24 mouse cellular contexts compared by ENCODE assay signal in genomic region chr8:120823887-120824286, GRCm38 (mm10).
DNase-seq lines count a peak whose midpoint lies in the region; ATAC-seq and TF ChIP-seq lines count a peak whose summit lies in the region.
"Had no signal": no experiment of that assay in that cellular context is flagged by ENCODE, and none has a peak within 500 bp of the region (broad histone marks: within the 10 kb centered on the region; RNA-seq: fewer than 3 reads in every experiment).

No protein-coding gene starts in this region.

- no peaks in the 10 kb centered on the region for H3K9me3 ChIP-seq in kidney, postnatal 0 days (replicated peaks; ENCODE audit: low read length)
- H3K9me3 ChIP-seq in midbrain, postnatal 0 days (ENCODE audit: low read length): no peaks in the 10 kb centered on the region
- no peaks in the 10 kb centered on the region; the same call in 1 of the 2 replicates for H3K9me3 ChIP-seq in midbrain, embryonic 10.5 days (replicated peaks)
- H3K9me3 ChIP-seq in stomach, postnatal 0 days (ENCODE audit: control insufficient read depth, low read length): no peaks in the 10 kb centered on the region
- H3K9me3 ChIP-seq: limb, embryonic 15.5 days; stomach, embryonic 15.5 days had no signal

- H3K9ac ChIP-seq in kidney, postnatal 0 days (ENCODE audit: low read depth, low read length): no peak overlapping the region
- no peak overlapping the region for H3K9ac ChIP-seq in midbrain, postnatal 0 days (replicated peaks; ENCODE audit: low read length, poor library complexity, severe bottlenecking)
- H3K9ac ChIP-seq in stomach, postnatal 0 days (ENCODE audit: low read length): no peak overlapping the region
- H3K9ac ChIP-seq: heart, embryonic 15.5 days; hindbrain, embryonic 14.5 days; limb, embryonic 15.5 days; stomach, embryonic 15.5 days had no signal

- peaks cover 3% of the 10 kb centered on the region; the same call in 1 of the 2 replicates for H3K27me3 ChIP-seq in kidney, postnatal 0 days (ENCODE audit: insufficient read depth, low read length)
- no peaks in the 10 kb centered on the region; the same call in 1 of the 2 replicates for H3K27me3 ChIP-seq in midbrain, postnatal 0 days (ENCODE audit: insufficient read depth, low read length)
- H3K27me3 ChIP-seq in midbrain, embryonic 10.5 days (ENCODE audit: low read depth, poor library complexity, severe bottlenecking): peaks cover 37% of the 10 kb centered on the region
- H3K27me3 ChIP-seq in stomach, postnatal 0 days (ENCODE audit: control insufficient read depth, insufficient read depth, low read length): no peaks in the 10 kb centered on the region
- H3K27me3 ChIP-seq: stomach, embryonic 15.5 days had no signal

- no peak for DNase-seq in kidney, postnatal 0 days (ENCODE audit: low spot score)
- DNase-seq in kidney, postnatal 14 days: no peak
- DNase-seq in midbrain, postnatal 0 days (ENCODE audit: low spot score): no peak
- no peak for DNase-seq in midbrain, embryonic 10.5 days (ENCODE audit: low spot score)
- DNase-seq in ES-CJ7 (ENCODE audit: low read depth, low spot score): peak; percentile 68
- DNase-seq in stomach, postnatal 0 days (ENCODE audit: low spot score): no peak
- no peak for DNase-seq in layer of hippocampus, postnatal 25 days (ENCODE audit: extremely low spot score in 1 of 2, low spot score in 1 of 2)
- DNase-seq: adrenal gland, postnatal 36 days; cerebellum, adult 11 months; cerebellum, postnatal 10 days; gastrocnemius, postnatal 36 days; heart, postnatal 36 days; kidney, adult 8-10 months; kidney, postnatal 25 days; left cerebral cortex, postnatal 4 days; lung, adult 18-20 months; lung, postnatal 4 days had no signal

- H3K27ac ChIP-seq in kidney, postnatal 0 days: no peak overlapping the region
- no peak overlapping the region for H3K27ac ChIP-seq in midbrain, postnatal 0 days (ENCODE audit: low read depth, low read length)
- no peak overlapping the region for H3K27ac ChIP-seq in midbrain, embryonic 10.5 days (replicated peaks)
- no peak overlapping the region for H3K27ac ChIP-seq in stomach, postnatal 0 days (replicated peaks)
- H3K27ac ChIP-seq: forebrain, embryonic 10.5 days; heart, embryonic 15.5 days; hindbrain, embryonic 14.5 days; limb, embryonic 15.5 days; stomach, embryonic 15.5 days had no signal

- TF ChIP-seq CTCF in kidney, postnatal 0 days (IDR thresholded peaks at IDR 0.05; ENCODE audit: low read depth): peak; percentile 22; the same call in 1 of the 2 replicates
- TF ChIP-seq CTCF in midbrain, postnatal 0 days (IDR thresholded peaks at IDR 0.05): peak; percentile 26
- peak; percentile 41 for TF ChIP-seq CTCF in stomach, postnatal 0 days (IDR thresholded peaks at IDR 0.05; ENCODE audit: low read depth)

- H3K4me1 ChIP-seq in kidney, postnatal 0 days (replicated peaks; ENCODE audit: insufficient read depth, low read length): no peaks in the 10 kb centered on the region
- H3K4me1 ChIP-seq in midbrain, postnatal 0 days (ENCODE audit: insufficient read depth, low read length): no peaks in the 10 kb centered on the region
- H3K4me1 ChIP-seq in midbrain, embryonic 10.5 days: peaks cover 32% of the 10 kb centered on the region
- no peaks in the 10 kb centered on the region for H3K4me1 ChIP-seq in stomach, postnatal 0 days (replicated peaks; ENCODE audit: control insufficient read depth, insufficient read depth)
- H3K4me1 ChIP-seq: limb, embryonic 15.5 days had no signal

- H3K4me3 ChIP-seq in kidney, postnatal 0 days (replicated peaks; ENCODE audit: low read depth, low read length): no peak overlapping the region
- no peak overlapping the region for H3K4me3 ChIP-seq in midbrain, postnatal 0 days (ENCODE audit: low read depth, low read length)
- H3K4me3 ChIP-seq in midbrain, embryonic 10.5 days: no peak overlapping the region
- no peak overlapping the region for H3K4me3 ChIP-seq in stomach, postnatal 0 days (ENCODE audit: low read depth, low read length)
- H3K4me3 ChIP-seq: forebrain, embryonic 10.5 days; heart, embryonic 15.5 days; limb, embryonic 15.5 days; stomach, embryonic 15.5 days had no signal

- 65% methylated on average over 8 of the region's 8 CpGs for WGBS in kidney, postnatal 0 days
- WGBS in midbrain, postnatal 0 days: 67% methylated on average over 8 of the region's 8 CpGs
- 64% methylated on average over 8 of the region's 8 CpGs for WGBS in midbrain, embryonic 10.5 days
- WGBS in stomach, postnatal 0 days: 71% methylated on average over 8 of the region's 8 CpGs

- no peak for ATAC-seq in kidney, postnatal 0 days (replicated peaks; ENCODE audit: low FRiP score, low read depth)
- ATAC-seq in midbrain, postnatal 0 days (ENCODE audit: low FRiP score): no peak
- ATAC-seq in stomach, postnatal 0 days (ENCODE audit: low FRiP score, low TSS enrichment): no peak
- ATAC-seq in megakaryocyte, adult 5-6 weeks (ENCODE audit: poor library complexity, severe bottlenecking): no peak
- ATAC-seq: midbrain, embryonic 16.5 days had no signal

- TF ChIP-seq EP300 in stomach, postnatal 0 days (optimal IDR thresholded peaks at IDR 0.05): no peak

- H3K4me2 ChIP-seq in kidney, postnatal 0 days (ENCODE audit: low read length): no peak overlapping the region
- no peak overlapping the region for H3K4me2 ChIP-seq in midbrain, postnatal 0 days (ENCODE audit: low read depth, low read length, poor library complexity, severe bottlenecking)
- H3K4me2 ChIP-seq in stomach, postnatal 0 days (replicated peaks; ENCODE audit: low read depth): no peak overlapping the region
- H3K4me2 ChIP-seq: heart, embryonic 15.5 days; hindbrain, embryonic 14.5 days; limb, embryonic 15.5 days; stomach, embryonic 15.5 days had no signal

- no peaks in the 10 kb centered on the region for H3K36me3 ChIP-seq in kidney, postnatal 0 days (ENCODE audit: insufficient read depth, low read length)
- no peaks in the 10 kb centered on the region for H3K36me3 ChIP-seq in midbrain, postnatal 0 days (ENCODE audit: insufficient read depth, low read length)
- H3K36me3 ChIP-seq in midbrain, embryonic 10.5 days: no peaks in the 10 kb centered on the region
- no peaks in the 10 kb centered on the region for H3K36me3 ChIP-seq in stomach, postnatal 0 days (ENCODE audit: control insufficient read depth, insufficient read depth, low read length)
- H3K36me3 ChIP-seq: forebrain, embryonic 10.5 days; heart, embryonic 15.5 days; limb, embryonic 15.5 days; stomach, embryonic 15.5 days had no signal
